Mouse (Mus musculus) stomach, postnatal 0 days (tissue): Measurements from ENCODE around the gene Mchr1. TPM values are rescaled to one million over a fixed set of nuclear protein-coding genes. Genes with fewer than 3 reads are reported as not detected.

Source experiments
- ATAC-seq: fragments of 200-750 bp; cut with Nextera tagmentation; 2 replicates; pipeline ENCODE4 v1.8.0; 2017; ENCODE audit not compliant: low FRiP score, low TSS enrichment
- DNase-seq: peaks from one replicate; pipeline ENCODE4 v3.0.0-alpha.2; 2016; ENCODE audit warnings: low spot score
- H3K27ac ChIP-seq: fragments of 300-500 bp; sonication (generic); replicated peaks from 2 replicates; pipeline ENCODE4 v1.5.1; 2014; ENCODE audit warnings: mild to moderate bottlenecking, control low read depth
- H3K27me3 ChIP-seq: fragments of 300-500 bp; sonication (generic); 2 replicates; pipeline ENCODE4 v1.6.1; 2014; ENCODE audit warnings: low read length; ENCODE audit not compliant: control insufficient read depth, insufficient read depth
- H3K36me3 ChIP-seq: fragments of 300-500 bp; sonication (generic); 2 replicates; pipeline ENCODE4 v1.6.1; 2014; ENCODE audit warnings: low read length, mixed read lengths; ENCODE audit not compliant: control insufficient read depth, insufficient read depth
- H3K4me1 ChIP-seq: fragments of 300-500 bp; sonication (generic); replicated peaks from 2 replicates; pipeline ENCODE4 v1.6.1; 2014; ENCODE audit warnings: antibody characterized with exemption; ENCODE audit not compliant: control insufficient read depth, insufficient read depth
- H3K4me2 ChIP-seq: fragments of 300-500 bp; sonication (generic); replicated peaks from 2 replicates; pipeline ENCODE4 v1.6.1; 2014; ENCODE audit warnings: low read depth, mild to moderate bottlenecking, control low read depth, moderate library complexity
- H3K4me3 ChIP-seq: fragments of 300-500 bp; sonication (generic); 2 replicates; pipeline ENCODE4 v1.5.1; 2014; ENCODE audit warnings: low read depth, low read length, control low read depth
- H3K9ac ChIP-seq: fragments of 300-500 bp; sonication (generic); 2 replicates; pipeline ENCODE4 v1.6.1; 2014; ENCODE audit warnings: mild to moderate bottlenecking, low read length, control low read depth, mixed read lengths
- H3K9me3 ChIP-seq: fragments of 300-500 bp; sonication (generic); 2 replicates; pipeline ENCODE4 v1.6.1; 2016; ENCODE audit warnings: low read length; ENCODE audit not compliant: control insufficient read depth
- CTCF ChIP-seq: IDR thresholded peaks from 2 replicates; pipeline ENCODE4 v1.5.1; 2016; ENCODE audit warnings: antibody characterized with exemption, low read depth, mild to moderate bottlenecking, moderate library complexity
- EP300 ChIP-seq: optimal IDR thresholded peaks from 2 replicates; pipeline ENCODE3; 2016; ENCODE audit warnings: antibody characterized with exemption
- WGBS: fragments of 180-500 bp; shearing (Covaris S2); extraction: QIAGEN DNeasy Blood & Tissue Kit; methylation state at CpG from one replicate; pipeline ENCODE4 v1.1.7; 2014; 5-methylcytosine and 5-hydroxymethylcytosine counted together
- polyA plus RNA-seq: library from polyadenylated mRNA; unstranded; fragments of >200 nt; fragmentation: Nextera tagmentation; extraction: Ambion mirVana; gene quantifications from 2 replicates; pipeline ENCODE4 v1.2.1, GENCODE M21; 2015

Mchr1 gene
- polyA plus RNA-seq, 1 experiment from 2014 or later: 4.9 TPM

DNA sequence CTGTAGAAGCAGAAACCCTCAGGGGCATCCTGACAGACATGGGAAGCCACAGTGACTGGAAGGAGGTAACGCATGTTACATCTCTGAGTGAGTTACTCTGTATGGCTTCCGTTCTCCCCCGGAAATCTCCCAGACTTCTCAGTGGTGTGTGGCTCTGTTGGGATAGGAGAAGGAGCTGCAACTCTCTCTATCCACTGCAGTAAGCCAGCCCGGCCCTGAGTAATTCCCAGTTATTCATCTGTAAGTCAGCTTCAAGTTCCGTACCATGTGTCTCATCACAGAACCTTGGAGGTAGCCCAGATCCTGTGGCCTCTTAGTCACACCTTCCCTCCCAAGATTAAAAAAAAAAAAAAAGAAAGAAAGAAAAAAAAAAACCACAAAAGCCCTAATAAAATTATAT, 43.0 kb upstream of the Mchr1 start:
- H3K9me3 ChIP-seq: no peaks in the 10 kb centered on the region
- H3K27ac ChIP-seq: peak overlapping the region; percentile 18; the same call in 1 of the 2 replicates
- H3K4me2 ChIP-seq: no peak overlapping the region
- H3K36me3 ChIP-seq: no peaks in the 10 kb centered on the region
- ATAC-seq (no peak), DNase-seq (no peak)
- no peak overlapping the region for H3K9ac ChIP-seq
- H3K4me1 ChIP-seq: peaks cover 5% of the 10 kb centered on the region; the same call in 1 of the 2 replicates
- no peak overlapping the region for H3K4me3 ChIP-seq
- TF ChIP-seq EP300: no peak
- no peak for TF ChIP-seq CTCF
- WGBS: 72% methylated on average over 5 of the region's 5 CpGs
- H3K27me3 ChIP-seq: no peaks in the 10 kb centered on the region

DNA sequence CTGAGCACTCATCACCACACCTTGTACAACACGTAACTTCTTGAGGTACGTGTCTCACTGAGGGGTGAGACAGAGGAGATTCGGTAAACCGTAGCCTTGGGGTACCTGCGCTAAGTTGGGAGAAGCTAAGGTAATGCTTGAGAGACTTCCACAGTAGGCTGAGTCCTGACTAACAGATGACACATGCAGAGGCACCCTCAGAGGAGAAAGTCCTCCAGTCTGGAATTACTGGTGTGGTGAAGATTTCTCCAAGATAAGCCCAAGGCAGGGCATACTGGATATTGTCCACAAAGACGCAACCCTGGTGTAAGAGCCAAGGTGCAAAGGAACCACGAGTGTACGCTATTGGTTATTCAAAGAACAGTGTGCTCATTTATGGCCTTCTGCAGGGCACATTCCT, 42.4 kb upstream of the Mchr1 start:
- no peak overlapping the region for H3K4me2 ChIP-seq
- ATAC-seq: no peak
- H3K36me3 ChIP-seq: no peaks in the 10 kb centered on the region
- WGBS: 84% methylated on average over 8 of the region's 8 CpGs
- H3K27me3 ChIP-seq: no peaks in the 10 kb centered on the region
- 0 out of 2 replicates have a peak, but pooled peaks cover 5% of the 10 kb centered on the region for H3K4me1 ChIP-seq
- H3K4me3 ChIP-seq: no peak overlapping the region
- no peak overlapping the region for H3K27ac ChIP-seq
- no peak for DNase-seq
- no peak overlapping the region for H3K9ac ChIP-seq
- H3K9me3 ChIP-seq: no peaks in the 10 kb centered on the region
- TF ChIP-seq CTCF: no peak
- TF ChIP-seq EP300: no peak

DNA sequence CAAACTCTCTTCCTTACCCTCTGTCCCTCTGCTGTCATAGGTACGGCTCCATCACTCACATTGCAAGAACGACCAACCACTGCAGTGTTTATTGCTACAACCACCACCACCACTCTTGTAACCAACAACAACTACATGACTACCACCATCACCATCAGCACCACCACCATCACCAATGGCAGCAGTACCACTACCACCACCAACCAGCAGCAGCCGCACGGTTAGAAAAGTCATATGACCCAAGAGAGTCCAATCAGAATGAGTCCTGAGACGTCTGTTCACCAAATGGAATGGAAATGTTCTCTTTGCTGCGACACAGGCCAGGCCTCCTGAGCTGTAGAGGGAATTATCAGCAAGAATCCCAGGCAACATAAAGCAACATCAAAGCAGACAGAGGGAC, 40.5 kb upstream of the Mchr1 start:
- Histone ChIP-seq H3K4me2 (no peak overlapping the region), H3K9ac (no peak overlapping the region), H3K27ac (no peak overlapping the region), H3K36me3 (no peaks in the 10 kb centered on the region), H3K4me3 (no peak overlapping the region), H3K27me3 (no peaks in the 10 kb centered on the region), H3K9me3 (no peaks in the 10 kb centered on the region), H3K4me1 (0 out of 2 replicates have a peak, but pooled peaks cover 2% of the 10 kb centered on the region)
- DNase-seq: no peak
- TF ChIP-seq CTCF: no peak
- no peak for TF ChIP-seq EP300
- 90% methylated on average over 6 of the region's 6 CpGs for WGBS
- no peak for ATAC-seq

DNA sequence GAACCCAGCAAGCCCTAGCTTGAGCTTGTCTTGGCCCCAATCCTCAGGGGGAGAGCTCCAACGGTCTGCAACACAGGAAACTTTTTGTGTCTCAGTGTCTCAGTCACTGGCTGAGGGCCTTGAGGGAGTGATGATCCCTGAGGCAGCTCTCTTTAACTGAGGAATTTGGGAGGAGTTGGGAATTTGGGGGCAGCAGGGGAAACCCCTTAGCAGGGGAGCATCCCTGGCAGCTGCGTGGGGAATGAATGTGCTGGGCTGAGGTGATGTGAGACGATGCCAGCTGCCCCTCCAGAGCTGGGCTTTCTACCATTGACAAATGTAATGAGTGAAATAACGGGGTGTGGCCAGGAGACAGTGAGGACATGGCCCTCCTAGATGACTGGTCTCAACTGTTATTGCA, 39.9 kb upstream of the Mchr1 start:
- H3K4me1 ChIP-seq: 0 out of 2 replicates have a peak, but pooled peaks cover 2% of the 10 kb centered on the region
- H3K36me3 ChIP-seq: no peaks in the 10 kb centered on the region
- H3K27me3 ChIP-seq: no peaks in the 10 kb centered on the region
- H3K27ac ChIP-seq: no peak overlapping the region
- no peak overlapping the region for H3K9ac ChIP-seq
- no peak overlapping the region for H3K4me3 ChIP-seq
- H3K4me2 ChIP-seq: no peak overlapping the region
- TF ChIP-seq CTCF (no peak), EP300 (no peak)
- ATAC-seq (no peak), DNase-seq (no peak)
- 46% methylated on average over 4 of the region's 4 CpGs for WGBS
- no peaks in the 10 kb centered on the region for H3K9me3 ChIP-seq

DNA sequence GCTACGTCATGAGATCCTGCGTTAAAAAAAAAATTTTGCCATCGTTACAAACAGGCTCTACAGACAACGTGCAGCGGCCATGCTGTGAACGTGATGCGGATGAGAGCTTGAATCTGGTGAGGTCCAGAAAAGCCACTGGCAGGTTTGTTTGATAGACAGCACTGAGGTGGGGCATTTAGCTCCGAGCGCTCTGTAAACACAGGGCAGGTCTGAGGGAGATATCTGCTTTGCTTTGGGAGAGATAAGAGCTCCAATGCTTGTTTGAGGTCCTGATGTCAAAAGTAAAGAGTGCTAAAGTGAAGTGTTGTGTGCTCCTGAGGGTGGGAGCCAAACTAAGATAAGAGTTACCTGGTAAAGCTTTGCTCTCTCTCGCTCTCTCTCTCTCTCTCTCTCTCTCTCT, 38.1 kb upstream of the Mchr1 start:
- Histone ChIP-seq H3K4me1 (no peaks in the 10 kb centered on the region), H3K36me3 (no peaks in the 10 kb centered on the region), H3K27me3 (no peaks in the 10 kb centered on the region), H3K4me3 (no peak overlapping the region), H3K9me3 (no peaks in the 10 kb centered on the region), H3K27ac (no peak overlapping the region), H3K9ac (no peak overlapping the region), H3K4me2 (no peak overlapping the region)
- 56% methylated on average over 10 of the region's 10 CpGs for WGBS
- DNase-seq: peak; percentile 64
- ATAC-seq: peak; percentile 78
- TF ChIP-seq CTCF: no peak
- TF ChIP-seq EP300: no peak

DNA sequence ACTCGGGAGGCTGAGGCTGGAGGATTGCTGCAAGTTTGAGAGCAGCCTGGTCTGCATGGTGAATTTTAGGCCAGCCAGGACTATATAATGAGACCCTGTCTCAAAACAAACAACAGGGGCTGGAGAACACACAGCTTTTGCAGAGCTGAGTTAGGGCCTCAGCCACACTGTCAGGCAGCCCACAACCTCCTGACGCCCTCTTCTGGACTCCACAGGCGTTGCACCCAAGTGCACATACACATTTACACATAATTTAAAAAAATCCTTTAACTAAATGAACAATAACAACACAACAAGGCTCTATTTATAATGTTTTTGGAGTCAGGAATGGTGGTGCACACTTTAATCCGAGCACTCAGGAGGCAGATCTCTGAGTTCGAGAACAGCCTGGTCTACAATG, 36.9 kb upstream of the Mchr1 start:
- H3K9me3 ChIP-seq: no peaks in the 10 kb centered on the region
- no peak overlapping the region for H3K27ac ChIP-seq
- no peak overlapping the region for H3K4me2 ChIP-seq
- no peak overlapping the region for H3K4me3 ChIP-seq
- WGBS: 96% methylated on average over 5 of the region's 5 CpGs
- H3K4me1 ChIP-seq: no peaks in the 10 kb centered on the region
- H3K9ac ChIP-seq: no peak overlapping the region
- no peaks in the 10 kb centered on the region for H3K36me3 ChIP-seq
- no peaks in the 10 kb centered on the region for H3K27me3 ChIP-seq
- no peak for ATAC-seq
- no peak for DNase-seq
- TF ChIP-seq CTCF (peak; percentile 54), EP300 (no peak)
